Mouse (Mus musculus): Measurements from ENCODE around the gene Eral1. TPM values are rescaled to one million over a fixed set of nuclear protein-coding genes. Genes with fewer than 3 reads are reported as not detected.
A peak's percentile ranks its signal among the peaks of the same experiment; 100 is the strongest.

The Eral1 gene
- polyA plus RNA-seq, 1 experiment from 2014 or later = 40.9 TPM

DNA sequence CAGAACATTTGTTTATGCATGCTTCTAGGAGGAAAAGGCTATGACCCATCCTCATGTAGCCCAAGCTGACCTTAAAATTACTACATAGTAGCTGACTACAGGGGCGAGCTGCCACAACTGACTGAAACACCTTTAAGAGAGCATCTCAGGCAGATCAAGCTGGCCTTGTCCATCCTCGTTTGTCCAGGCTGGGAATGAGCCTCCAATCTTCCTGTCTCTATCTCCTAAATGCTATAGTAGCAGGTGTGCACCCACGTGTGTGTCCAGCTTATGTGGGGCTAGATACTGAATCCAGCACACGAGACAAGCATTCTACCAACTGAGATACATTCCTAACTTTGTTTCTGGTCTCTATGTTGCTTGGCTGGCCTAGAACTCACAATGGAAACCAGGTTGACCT, 5.5 kb downstream of the Eral1 start:
- H3K36me3 ChIP-seq (replicated peaks) = peaks cover 78% of the 10 kb centered on the region
- 87% methylated on average over 4 of the region's 4 CpGs for WGBS
- H3K9me3 ChIP-seq = no peaks in the 10 kb centered on the region
- DNase-seq (ENCODE audit: low spot score) = no peak
- peaks cover 12% of the 10 kb centered on the region for H3K4me1 ChIP-seq
- no peak overlapping the region for H3K4me3 ChIP-seq
- no peaks in the 10 kb centered on the region for H3K27me3 ChIP-seq (replicated peaks; ENCODE audit: low read depth, poor library complexity, severe bottlenecking)
- H3K27ac ChIP-seq (replicated peaks) = no peak overlapping the region

- no peak for DNase-seq (ENCODE audit: low spot score)
- Histone ChIP-seq H3K27me3 (replicated peaks; ENCODE audit: low read depth, poor library complexity, severe bottlenecking) (no peaks in the 10 kb centered on the region), H3K9me3 (no peaks in the 10 kb centered on the region), H3K4me1 (peaks cover 8% of the 10 kb centered on the region), H3K36me3 (replicated peaks) (peaks cover 78% of the 10 kb centered on the region), H3K27ac (replicated peaks) (no peak overlapping the region), H3K4me3 (no peak overlapping the region)
- 89% methylated on average over 2 of the region's 2 CpGs for WGBS
Observed at GRCm38 (mm10) chr11:78074277-78074652, 5.9 kb downstream of the Eral1 start.

GRCm38 (mm10) chr11:78073577-78074276, 6.5 kb downstream of the Eral1 start:
- H3K27me3 ChIP-seq (replicated peaks; ENCODE audit: low read depth, poor library complexity, severe bottlenecking) = no peaks in the 10 kb centered on the region
- WGBS = 96% methylated on average over 9 of the region's 9 CpGs
- H3K4me1 ChIP-seq = 0 out of 2 replicates have a peak, but pooled peaks cover 3% of the 10 kb centered on the region
- H3K27ac ChIP-seq (replicated peaks) = no peak overlapping the region
- DNase-seq (ENCODE audit: low spot score) = no peak
- no peak overlapping the region for H3K4me3 ChIP-seq
- H3K9me3 ChIP-seq = no peaks in the 10 kb centered on the region
- peaks cover 78% of the 10 kb centered on the region for H3K36me3 ChIP-seq (replicated peaks)

GRCm38 (mm10) chr11:78072425-78073130, 7.6 kb downstream of the Eral1 start:
- Histone ChIP-seq H3K9me3 (no peaks in the 10 kb centered on the region), H3K27me3 (replicated peaks; ENCODE audit: low read depth, poor library complexity, severe bottlenecking) (no peaks in the 10 kb centered on the region), H3K36me3 (replicated peaks) (peaks cover 71% of the 10 kb centered on the region), H3K4me3 (peak overlapping the region; percentile 19; the same call in 1 of the 2 replicates), H3K27ac (replicated peaks) (no peak overlapping the region), H3K4me1 (0 out of 2 replicates have a peak, but pooled peaks cover 3% of the 10 kb centered on the region)
- DNase-seq (ENCODE audit: low spot score) = no peak
- 32% methylated on average over 6 of the region's 6 CpGs for WGBS

DNA sequence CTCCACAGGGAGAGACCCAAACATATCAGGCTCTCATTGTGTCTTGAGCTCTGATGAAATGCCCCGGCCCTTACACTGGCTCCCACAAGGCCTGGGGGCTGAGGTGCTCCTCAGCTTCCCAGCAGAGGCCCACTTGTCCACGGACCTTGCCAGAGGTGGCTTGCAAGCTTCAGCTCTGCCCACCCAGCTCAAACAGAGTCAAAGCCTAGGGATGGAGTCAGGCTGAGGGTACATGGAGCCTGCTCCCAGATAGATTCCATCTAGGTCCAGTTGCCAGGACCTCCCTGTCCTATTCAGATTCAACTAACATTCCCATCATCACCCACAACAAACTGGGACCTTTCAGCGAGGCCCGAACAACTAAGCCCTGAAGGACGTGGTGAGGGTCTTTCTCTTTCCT, 8.2 kb downstream of the Eral1 start:
- H3K4me1 ChIP-seq = 0 out of 2 replicates have a peak, but pooled peaks cover 3% of the 10 kb centered on the region
- peaks cover 64% of the 10 kb centered on the region for H3K36me3 ChIP-seq (replicated peaks)
- WGBS = 80% methylated on average over 5 of the region's 5 CpGs
- no peak overlapping the region; the same call in 1 of the 2 replicates for H3K27ac ChIP-seq (replicated peaks)
- peak overlapping the region; percentile 19; the same call in 1 of the 2 replicates for H3K4me3 ChIP-seq
- H3K9me3 ChIP-seq = no peaks in the 10 kb centered on the region
- H3K27me3 ChIP-seq (replicated peaks; ENCODE audit: low read depth, poor library complexity, severe bottlenecking) = no peaks in the 10 kb centered on the region
- no peak for DNase-seq (ENCODE audit: low spot score)

- Histone ChIP-seq H3K4me3 (no peak overlapping the region), H3K27ac (replicated peaks) (0 out of 2 replicates have a peak overlapping the region, but pooled peaks have one; percentile 19), H3K27me3 (replicated peaks; ENCODE audit: low read depth, poor library complexity, severe bottlenecking) (no peaks in the 10 kb centered on the region), H3K4me1 (0 out of 2 replicates have a peak, but pooled peaks cover 3% of the 10 kb centered on the region), H3K9me3 (no peaks in the 10 kb centered on the region), H3K36me3 (replicated peaks) (peaks cover 42% of the 10 kb centered on the region)
- DNase-seq (ENCODE audit: low spot score) = no peak
- WGBS = 84% methylated on average over 6 of the region's 6 CpGs
Observed at GRCm38 (mm10) chr11:78069646-78070045, 10.5 kb downstream of the Eral1 start.

DNA sequence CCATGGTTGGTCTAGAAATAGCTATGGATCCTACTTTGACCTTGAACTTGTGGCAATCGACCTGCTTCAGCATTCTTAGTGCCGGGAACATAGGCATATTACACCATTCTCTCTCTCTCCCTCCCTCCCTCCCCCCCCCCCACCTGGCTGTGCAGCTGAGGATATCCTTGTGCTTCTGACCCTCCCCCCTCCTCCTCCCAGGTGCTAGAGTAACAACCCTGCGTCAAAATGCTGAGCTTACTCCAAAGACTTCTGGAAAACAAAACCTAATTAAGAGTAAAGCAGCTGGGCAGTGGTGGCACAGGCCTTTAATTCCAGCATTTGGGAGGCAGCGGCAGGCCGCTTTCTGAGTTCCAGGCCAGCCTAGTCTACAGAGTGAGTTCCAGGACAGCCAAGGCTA, 11.1 kb downstream of the Eral1 start:
- WGBS = 88% methylated on average over 5 of the region's 5 CpGs
- H3K36me3 ChIP-seq (replicated peaks) = peaks cover 37% of the 10 kb centered on the region
- H3K9me3 ChIP-seq = no peaks in the 10 kb centered on the region
- H3K4me3 ChIP-seq = no peak overlapping the region
- 0 out of 2 replicates have a peak overlapping the region, but pooled peaks have one; percentile 19 for H3K27ac ChIP-seq (replicated peaks)
- 0 out of 2 replicates have a peak, but pooled peaks cover 3% of the 10 kb centered on the region for H3K4me1 ChIP-seq
- DNase-seq (ENCODE audit: low spot score) = no peak
- H3K27me3 ChIP-seq (replicated peaks; ENCODE audit: low read depth, poor library complexity, severe bottlenecking) = no peaks in the 10 kb centered on the region

- no peak overlapping the region for H3K27ac ChIP-seq (replicated peaks)
- 0 out of 2 replicates have a peak, but pooled peaks cover 1% of the 10 kb centered on the region for H3K4me1 ChIP-seq
- no peaks in the 10 kb centered on the region for H3K9me3 ChIP-seq
- H3K4me3 ChIP-seq = no peak overlapping the region
- no peak for DNase-seq (ENCODE audit: low spot score)
- H3K36me3 ChIP-seq (replicated peaks) = peaks cover 21% of the 10 kb centered on the region
- no peaks in the 10 kb centered on the region for H3K27me3 ChIP-seq (replicated peaks; ENCODE audit: low read depth, poor library complexity, severe bottlenecking)
- WGBS = 74% methylated on average over 5 of the region's 5 CpGs
Observed at GRCm38 (mm10) chr11:78067566-78067965, 12.6 kb downstream of the Eral1 start.

DNA sequence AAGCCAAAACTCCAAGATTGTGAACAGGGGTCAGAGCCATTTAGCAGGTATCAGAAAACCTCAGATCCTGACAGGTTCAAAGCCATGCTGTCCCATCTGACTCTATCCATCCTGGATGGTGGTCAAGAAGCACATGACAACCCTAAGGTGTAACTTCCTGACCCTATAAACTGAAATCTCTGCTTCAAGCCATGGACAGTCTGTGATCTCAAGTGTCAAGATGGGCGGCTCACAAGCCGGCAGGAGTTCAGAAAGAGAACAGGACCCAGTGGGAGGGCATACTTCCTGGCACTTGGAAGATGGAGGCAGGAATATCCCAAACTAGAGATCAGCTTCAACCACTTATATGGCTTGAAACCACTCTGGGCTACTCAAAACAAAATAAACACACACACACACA, 13.5 kb downstream of the Eral1 start:
- no peak overlapping the region for H3K4me3 ChIP-seq
- WGBS = 68% methylated on average over 2 of the region's 2 CpGs
- H3K4me1 ChIP-seq = peaks cover 6% of the 10 kb centered on the region
- no peak overlapping the region for H3K27ac ChIP-seq (replicated peaks)
- peaks cover 12% of the 10 kb centered on the region for H3K36me3 ChIP-seq (replicated peaks)
- DNase-seq (ENCODE audit: low spot score) = no peak
- no peaks in the 10 kb centered on the region for H3K27me3 ChIP-seq (replicated peaks; ENCODE audit: low read depth, poor library complexity, severe bottlenecking)
- no peaks in the 10 kb centered on the region for H3K9me3 ChIP-seq

DNA sequence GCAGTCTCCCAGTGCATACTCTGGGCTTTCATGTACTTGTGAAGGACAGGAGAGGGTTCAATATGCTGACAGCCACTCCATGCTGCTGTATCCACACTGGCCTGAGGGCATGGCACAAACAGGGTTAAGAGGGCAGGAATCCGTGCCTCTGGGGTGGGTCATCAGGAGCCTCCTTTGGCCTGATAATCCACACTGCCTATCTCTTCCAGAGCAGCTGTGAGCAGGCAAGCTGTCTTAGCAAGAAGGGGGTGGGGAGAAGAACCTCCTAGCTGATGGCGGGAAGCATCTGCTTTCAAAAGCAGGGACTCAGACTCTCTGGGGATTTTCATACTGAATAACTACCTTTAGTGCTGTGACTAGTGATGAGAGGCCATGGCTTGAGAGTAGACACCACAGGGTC, 14.3 kb downstream of the Eral1 start:
- no peak for DNase-seq (ENCODE audit: low spot score)
- 49% methylated on average over 2 of the region's 2 CpGs for WGBS
- H3K36me3 ChIP-seq (replicated peaks) = peaks cover 7% of the 10 kb centered on the region
- no peak overlapping the region for H3K4me3 ChIP-seq
- H3K9me3 ChIP-seq = no peaks in the 10 kb centered on the region
- H3K4me1 ChIP-seq = peaks cover 6% of the 10 kb centered on the region
- no peak overlapping the region for H3K27ac ChIP-seq (replicated peaks)
- no peaks in the 10 kb centered on the region for H3K27me3 ChIP-seq (replicated peaks; ENCODE audit: low read depth, poor library complexity, severe bottlenecking)

- H3K27ac ChIP-seq (replicated peaks) = no peak overlapping the region
- H3K4me3 ChIP-seq = no peak overlapping the region
- peaks cover 6% of the 10 kb centered on the region for H3K4me1 ChIP-seq
- DNase-seq (ENCODE audit: low spot score) = no peak
- WGBS = 86% methylated on average over 1 of the region's 1 CpGs
- no peaks in the 10 kb centered on the region for H3K9me3 ChIP-seq
- no peaks in the 10 kb centered on the region for H3K27me3 ChIP-seq (replicated peaks; ENCODE audit: low read depth, poor library complexity, severe bottlenecking)
- peaks cover 25% of the 10 kb centered on the region for H3K36me3 ChIP-seq (replicated peaks)
Observed at GRCm38 (mm10) chr11:78062563-78062962, 17.6 kb downstream of the Eral1 start.

GRCm38 (mm10) chr11:78059833-78060757, 20.1 kb downstream of the Eral1 start:
- WGBS = 65% methylated on average over 9 of the region's 9 CpGs
- Histone ChIP-seq H3K9me3 (no peaks in the 10 kb centered on the region), H3K36me3 (replicated peaks) (peaks cover 49% of the 10 kb centered on the region)

More at GRCm38 (mm10) chr11:78059833-78060757, 20.1 kb downstream of the Eral1 start:
- Histone ChIP-seq H3K27ac (replicated peaks) (no peak overlapping the region), H3K27me3 (replicated peaks; ENCODE audit: low read depth, poor library complexity, severe bottlenecking) (no peaks in the 10 kb centered on the region), H3K4me3 (no peak overlapping the region), H3K4me1 (peaks cover 6% of the 10 kb centered on the region)
- DNase-seq (ENCODE audit: low spot score) = peak; percentile 60
